Mouse (Mus musculus) testis, postnatal 14 days (tissue): ENCODE data around the gene Cdk10.
A peak's percentile ranks its signal among the peaks of the same experiment; 100 is the strongest.
"Not testable (repeated sequence)": the region's sequence is repeated elsewhere in the genome, so short reads cannot be mapped to it uniquely, and the experiment has no call there.

ENCODE experiments used
- DNase-seq: peaks from one replicate; pipeline ENCODE4 v3.0.0; 2021; ENCODE audit warnings: low spot score

Cdk10 gene

GRCm38 (mm10) chr8:123224278-123225266, at the start of gene Cdk10:
Cdk10 (plus strand) TSS chr8:123224842.
- DNase-seq, result peak; percentile 92

GRCm38 (mm10) chr8:123181391-123181790, 43.3 kb upstream of the Cdk10 start:
- DNase-seq, result peak; percentile 51

GRCm38 (mm10) chr8:123185566-123186409, 38.9 kb upstream of the Cdk10 start, which contains the start of gene Dpep1:
Dpep1 (plus strand) TSS chr8:123186242.
- DNase-seq, result peak; percentile 74

- DNase-seq, result no peak
These were observed 36.6 kb upstream of the Cdk10 start for GRCm38 (mm10) chr8:123188006-123188405.

- no peak for DNase-seq
These were observed 35.8 kb upstream of the Cdk10 start for GRCm38 (mm10) chr8:123188841-123189240.

GRCm38 (mm10) chr8:123190678-123191077, 34.0 kb upstream of the Cdk10 start:
- peak; percentile 69 for DNase-seq

- no peak for DNase-seq
These were observed 32.7 kb upstream of the Cdk10 start for GRCm38 (mm10) chr8:123191908-123192307.

GRCm38 (mm10) chr8:123193771-123194170, 30.9 kb upstream of the Cdk10 start:
- DNase-seq, result no peak

GRCm38 (mm10) chr8:123197016-123197415, 27.6 kb upstream of the Cdk10 start:
- not testable (repeated sequence) for DNase-seq

- DNase-seq, result no peak
These were observed 24.8 kb upstream of the Cdk10 start for GRCm38 (mm10) chr8:123199864-123200263.

- peak; percentile 66 for DNase-seq
These were observed 22.4 kb upstream of the Cdk10 start for GRCm38 (mm10) chr8:123202288-123202687.

GRCm38 (mm10) chr8:123203571-123203970, 21.1 kb upstream of the Cdk10 start:
- no peak for DNase-seq

- no peak for DNase-seq
These were observed 12.8 kb upstream of the Cdk10 start for GRCm38 (mm10) chr8:123211876-123212275.

- peak; percentile 95 for DNase-seq
These were observed 12.1 kb upstream of the Cdk10 start, which contains the start of the genes Chmp1a and Spata33 for GRCm38 (mm10) chr8:123212321-123213117. Chmp1a (minus strand) TSS chr8:123212763. Spata33 (plus strand) TSS chr8:123212832.

GRCm38 (mm10) chr8:123213118-123213772, 11.4 kb upstream of the Cdk10 start:
- no peak for DNase-seq

- no peak for DNase-seq
These were observed 9.2 kb upstream of the Cdk10 start for GRCm38 (mm10) chr8:123215430-123215829.

- DNase-seq, result no peak
These were observed 3.7 kb upstream of the Cdk10 start for GRCm38 (mm10) chr8:123220917-123221316.

GRCm38 (mm10) chr8:123228416-123228815, 3.8 kb downstream of the Cdk10 start:
- no peak for DNase-seq

GRCm38 (mm10) chr8:123230326-123230725, 5.7 kb downstream of the Cdk10 start:
- DNase-seq, result not testable (repeated sequence)

- DNase-seq, result no peak
These were observed 7.1 kb downstream of the Cdk10 start for GRCm38 (mm10) chr8:123231742-123232141.

GRCm38 (mm10) chr8:123232553-123232952, 7.9 kb downstream of the Cdk10 start:
- DNase-seq, result no peak
